Mouse (Mus musculus) urinary bladder, postnatal 10 days (tissue): Measurements from ENCODE around the gene Enpp1.

ENCODE experiments used
- DNase-seq: peaks from one replicate; pipeline ENCODE4 v3.0.0; 2022; ENCODE audit warnings: low spot score

Enpp1 gene

DNA sequence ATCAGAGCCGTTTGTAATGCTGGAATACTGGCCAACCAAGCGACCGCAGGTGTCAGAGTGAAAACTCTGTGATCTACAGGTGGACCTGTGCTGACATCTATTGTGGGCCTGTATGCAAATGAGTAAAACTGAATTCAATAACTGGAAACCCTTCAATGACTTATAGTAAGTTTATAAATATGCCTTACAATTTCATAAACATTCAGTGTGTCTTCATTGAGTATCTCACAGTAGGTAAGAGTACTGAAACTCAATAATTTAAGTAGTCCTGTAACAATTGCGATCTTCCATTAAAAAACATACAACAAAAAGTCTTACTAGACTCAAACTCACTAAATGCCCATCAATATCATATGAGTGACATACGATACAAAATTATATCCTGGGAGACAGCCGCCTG, 1.6 kb downstream of the Enpp1 start:
- no peak for DNase-seq

DNA sequence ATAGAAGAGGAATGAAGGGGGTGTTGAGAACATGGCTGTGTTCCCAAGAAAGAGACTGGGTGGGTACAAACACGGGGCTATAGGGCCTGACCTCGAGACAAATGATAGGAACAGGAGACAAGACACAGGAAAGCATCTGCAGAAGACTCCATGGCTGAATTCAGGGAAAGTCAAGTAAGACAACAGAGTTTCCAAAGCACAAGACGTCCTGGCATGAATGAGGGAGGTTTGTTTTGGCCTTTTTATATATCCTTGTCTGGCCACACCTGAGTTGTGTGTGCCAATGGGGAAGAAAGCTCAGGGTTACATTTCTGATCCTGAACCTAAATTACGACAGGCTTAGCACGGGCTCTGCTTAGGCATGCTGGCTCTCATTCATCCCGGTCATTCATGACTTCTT, 4.2 kb downstream of the Enpp1 start:
- DNase-seq, result no peak

DNA sequence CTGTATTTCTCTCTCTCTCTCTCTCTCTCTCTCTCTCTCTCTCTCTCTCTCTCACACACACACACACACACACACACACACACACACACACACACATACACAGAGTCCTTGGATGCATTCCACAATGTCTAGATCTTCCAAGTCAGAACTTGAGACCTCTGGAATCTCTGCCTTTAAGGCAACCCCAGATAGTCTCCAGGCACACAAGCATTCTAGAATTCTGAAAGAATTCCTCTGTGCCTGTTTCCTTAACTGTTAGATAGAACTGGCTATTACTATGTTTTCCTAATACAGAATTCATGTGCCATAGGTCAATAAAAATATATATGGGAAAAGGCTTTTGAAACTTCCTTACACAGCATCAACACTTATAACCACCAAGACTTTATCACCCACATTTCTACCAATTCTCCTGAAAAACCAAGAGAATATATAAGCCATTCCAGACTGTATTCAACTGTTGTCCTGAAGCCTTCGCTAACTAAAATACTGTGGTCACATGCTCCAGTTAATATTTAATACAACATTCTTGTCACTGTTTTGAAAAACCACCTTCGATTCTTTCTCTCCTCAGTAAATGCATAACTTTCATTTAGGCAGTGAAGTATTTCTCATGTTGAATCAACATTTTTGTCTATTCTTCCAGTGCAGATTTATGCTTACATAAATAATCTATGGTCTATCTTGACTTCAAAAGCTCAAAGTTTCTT, 5.4 kb downstream of the Enpp1 start:
- DNase-seq, result no peak

DNA sequence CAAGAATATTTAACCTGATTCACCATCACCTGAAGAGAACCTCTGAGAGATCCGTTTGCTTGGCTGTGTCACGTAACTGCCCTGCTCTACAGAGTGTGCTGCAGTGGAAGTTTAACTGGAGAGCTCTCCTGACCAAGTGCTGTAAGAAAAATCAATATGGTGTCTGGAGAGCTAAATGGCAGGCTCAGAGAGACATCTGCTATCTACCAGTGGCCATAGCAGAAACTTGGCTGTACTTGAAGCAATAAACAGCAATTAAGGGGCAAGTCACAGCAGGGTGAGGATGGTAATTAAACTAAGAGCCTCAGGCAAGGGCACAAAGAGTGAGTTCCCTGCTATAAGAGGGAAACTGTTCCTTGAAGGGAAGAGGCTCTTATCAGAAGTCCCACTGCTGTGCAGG, 9.3 kb downstream of the Enpp1 start:
- DNase-seq, result no peak

DNA sequence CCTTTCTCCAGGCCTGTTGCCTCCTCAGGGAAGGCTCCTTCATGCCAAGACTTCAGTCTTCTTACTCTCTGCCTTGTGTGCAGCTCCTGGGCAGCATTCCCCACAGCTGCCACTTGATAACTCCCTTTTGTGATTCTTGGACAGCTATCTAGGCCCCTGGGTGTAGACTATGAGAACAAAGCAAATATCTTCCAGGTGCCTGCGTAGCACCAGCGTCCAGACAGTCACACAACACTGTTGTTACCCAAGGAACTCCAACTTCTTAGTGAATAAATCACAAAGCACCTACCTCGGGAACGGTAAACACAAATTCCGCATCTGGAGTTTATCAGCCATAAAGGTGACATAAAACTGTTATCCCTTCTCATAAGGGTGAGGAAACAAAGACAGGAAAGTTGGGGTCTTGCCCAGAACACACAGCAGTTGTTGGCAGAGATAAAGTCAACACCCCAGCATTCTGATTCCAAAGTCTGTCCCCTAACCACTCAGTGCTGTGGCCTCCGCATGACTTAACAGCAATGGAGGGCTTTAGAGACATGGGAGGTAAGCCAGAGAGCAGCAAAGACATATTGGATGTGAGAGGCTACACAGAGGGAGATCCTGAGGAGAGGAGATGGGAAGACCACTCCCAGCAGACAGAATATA, 13.7 kb downstream of the Enpp1 start:
- DNase-seq, result no peak

DNA sequence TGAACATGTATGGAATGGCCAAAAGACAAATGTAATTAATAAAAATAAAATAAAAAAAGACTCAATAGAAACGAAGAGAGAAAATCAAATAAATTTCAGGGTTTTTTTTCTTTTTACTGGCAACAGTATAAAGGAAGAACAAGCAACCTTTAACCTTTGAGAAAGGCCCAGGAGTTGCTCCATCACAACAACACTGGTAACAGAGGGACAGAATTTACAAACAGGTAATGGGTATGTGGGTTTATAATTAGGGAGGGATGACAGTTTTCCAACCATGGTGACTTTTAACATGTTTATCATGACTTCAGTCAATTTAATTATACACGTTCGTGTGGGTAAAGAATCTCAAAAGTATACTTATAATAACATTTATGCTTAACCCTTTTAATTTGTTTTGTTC, 15.2 kb downstream of the Enpp1 start:
- no peak for DNase-seq

DNA sequence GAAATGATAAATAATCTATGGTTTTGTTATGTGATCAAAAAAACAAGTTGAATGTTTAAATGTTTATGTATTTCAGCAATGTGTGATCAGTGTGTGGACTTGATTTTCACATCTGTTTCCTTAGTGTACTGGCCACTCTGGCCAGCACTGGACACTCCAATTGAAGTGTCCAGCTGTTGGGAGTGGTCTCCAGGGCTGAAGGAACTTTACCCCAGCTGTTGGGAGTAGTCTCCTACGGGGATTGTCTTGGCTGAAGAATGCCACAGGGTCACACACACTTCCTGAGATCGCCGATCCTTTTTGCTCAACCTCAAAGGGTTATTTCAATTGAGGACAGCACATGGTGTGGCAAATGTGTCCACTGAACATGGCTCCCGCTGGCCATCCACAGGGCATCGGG, 16.2 kb downstream of the Enpp1 start:
- no peak for DNase-seq

DNA sequence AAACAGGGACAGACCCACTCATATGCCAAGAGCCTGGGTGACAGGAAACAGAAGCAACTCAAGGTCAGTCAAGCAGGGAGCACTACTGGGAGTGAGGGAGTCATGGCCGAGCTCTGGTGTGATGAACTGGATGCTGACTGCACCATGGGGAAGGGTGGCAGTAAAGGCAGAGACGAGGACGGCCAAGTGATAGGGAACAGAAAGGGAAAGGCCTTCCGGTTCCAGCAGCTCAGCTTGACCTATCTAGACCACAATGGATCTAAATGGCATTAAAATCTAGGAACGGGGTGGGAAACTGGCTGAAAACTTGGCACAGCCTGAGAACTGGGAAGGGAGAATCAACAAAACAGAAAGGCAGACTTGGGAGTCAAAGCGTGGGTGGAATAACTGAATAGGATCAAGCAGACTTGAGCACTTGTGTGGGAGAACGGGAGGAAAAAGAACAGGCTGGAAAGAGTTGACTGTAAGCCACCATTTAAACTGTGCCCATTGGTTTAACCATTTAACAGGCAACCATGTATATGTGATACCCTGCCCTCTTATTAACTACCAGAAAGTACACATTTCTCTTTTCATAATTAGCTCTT, 29.3 kb downstream of the Enpp1 start:
- no peak for DNase-seq

DNA sequence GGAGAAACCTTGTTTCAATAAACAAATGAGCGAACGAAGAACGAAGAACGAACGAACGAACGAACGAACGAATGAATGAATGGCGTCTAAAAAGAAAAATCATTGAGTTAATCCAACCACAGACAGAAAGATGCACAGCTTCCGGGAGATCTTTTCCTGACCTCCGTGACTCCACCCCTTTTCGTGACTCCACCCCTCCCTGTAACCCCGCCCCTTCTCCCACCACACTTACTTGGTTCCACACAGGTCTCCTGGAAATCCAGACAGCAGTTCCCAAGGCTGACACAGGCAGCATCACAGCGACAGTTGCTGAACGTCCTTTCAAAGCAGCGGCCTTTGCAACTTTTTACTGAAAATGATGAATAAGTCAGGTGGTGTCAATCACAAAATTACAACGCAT, 34.3 kb downstream of the Enpp1 start:
- no peak for DNase-seq

DNA sequence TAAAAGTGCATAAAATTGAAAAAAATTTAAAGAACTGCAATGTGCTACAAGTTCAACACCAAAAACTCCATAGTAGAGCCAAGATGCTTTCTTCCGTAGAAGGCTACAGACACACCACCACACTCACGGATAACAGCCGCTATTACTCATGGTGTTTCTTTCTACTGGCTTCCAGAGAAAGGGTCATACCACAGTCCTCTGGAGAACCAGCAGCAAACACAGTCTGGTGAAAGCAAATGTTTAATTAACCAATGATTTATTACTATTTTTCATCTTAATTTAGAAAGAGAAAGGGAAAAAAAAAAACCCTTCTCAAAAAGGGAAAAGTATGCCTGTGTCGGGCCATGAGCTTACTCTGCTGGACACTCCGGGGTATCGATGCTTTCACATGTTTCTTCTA, 37.7 kb downstream of the Enpp1 start:
- DNase-seq, result no peak

DNA sequence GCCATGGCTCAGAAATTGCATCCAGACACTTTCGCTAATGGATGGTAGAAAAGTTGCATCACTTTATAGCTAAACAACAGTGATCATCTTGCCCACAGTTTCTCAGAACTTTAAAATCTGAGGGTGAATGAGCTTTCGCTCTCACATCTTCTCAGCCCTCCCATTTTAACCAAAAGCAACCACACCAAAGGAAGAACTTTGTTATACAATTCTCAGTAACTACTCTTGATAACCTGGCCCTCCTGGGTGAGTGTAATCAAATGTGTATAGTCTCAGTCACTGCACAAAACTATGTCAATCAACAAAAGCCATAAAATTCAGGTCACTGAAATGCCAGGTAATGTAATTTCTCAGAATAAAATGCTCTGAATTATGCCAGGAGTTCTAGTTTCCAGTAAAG, 39.0 kb downstream of the Enpp1 start:
- no peak for DNase-seq

DNA sequence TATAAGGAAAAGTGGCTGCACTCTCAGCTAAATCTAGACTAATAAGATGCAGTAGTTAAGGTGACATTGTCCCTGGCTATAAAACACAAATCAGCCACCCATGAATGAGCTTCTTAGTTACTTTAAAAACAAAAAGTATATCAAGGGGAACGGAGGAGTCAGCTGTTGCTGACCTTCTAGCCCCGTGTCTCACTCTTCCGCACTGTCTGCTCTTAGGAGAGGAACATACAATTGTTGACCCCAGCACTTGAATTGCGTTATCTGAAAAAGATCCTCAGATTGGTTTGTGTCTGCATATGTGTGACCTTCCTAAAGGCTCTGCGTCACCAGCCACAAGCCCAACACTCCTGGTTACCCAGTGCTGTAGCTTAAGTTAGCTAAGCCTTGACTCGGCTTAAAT, 41.4 kb downstream of the Enpp1 start:
- no peak for DNase-seq

DNA sequence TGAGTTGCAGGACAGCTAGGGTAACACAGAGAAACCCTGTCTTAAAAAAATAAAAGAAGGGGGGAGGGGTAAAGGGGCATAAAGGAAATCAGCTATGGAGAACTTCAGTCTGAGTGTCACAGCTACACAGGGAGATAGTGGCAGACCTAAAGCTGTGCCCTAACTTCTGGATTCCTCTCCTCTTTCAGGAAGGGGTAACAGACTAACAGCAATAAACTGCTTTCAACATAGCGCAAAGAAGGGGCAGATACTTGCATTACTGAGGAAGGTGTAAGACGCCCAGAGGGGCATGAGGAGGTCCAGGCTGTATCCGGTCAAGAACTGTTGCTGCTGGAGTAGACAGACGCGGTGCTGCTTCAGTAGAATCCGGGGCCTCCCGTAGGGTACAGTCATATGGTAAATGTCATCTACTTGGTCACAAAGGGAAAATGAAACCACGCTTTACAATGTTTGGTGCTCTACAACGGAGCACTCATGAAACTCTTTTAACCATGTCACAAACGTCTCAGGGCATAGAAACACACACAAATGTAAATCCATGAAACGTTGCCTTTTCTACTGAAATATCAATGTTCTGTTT, 60.9 kb downstream of the Enpp1 start:
- no peak for DNase-seq

DNA sequence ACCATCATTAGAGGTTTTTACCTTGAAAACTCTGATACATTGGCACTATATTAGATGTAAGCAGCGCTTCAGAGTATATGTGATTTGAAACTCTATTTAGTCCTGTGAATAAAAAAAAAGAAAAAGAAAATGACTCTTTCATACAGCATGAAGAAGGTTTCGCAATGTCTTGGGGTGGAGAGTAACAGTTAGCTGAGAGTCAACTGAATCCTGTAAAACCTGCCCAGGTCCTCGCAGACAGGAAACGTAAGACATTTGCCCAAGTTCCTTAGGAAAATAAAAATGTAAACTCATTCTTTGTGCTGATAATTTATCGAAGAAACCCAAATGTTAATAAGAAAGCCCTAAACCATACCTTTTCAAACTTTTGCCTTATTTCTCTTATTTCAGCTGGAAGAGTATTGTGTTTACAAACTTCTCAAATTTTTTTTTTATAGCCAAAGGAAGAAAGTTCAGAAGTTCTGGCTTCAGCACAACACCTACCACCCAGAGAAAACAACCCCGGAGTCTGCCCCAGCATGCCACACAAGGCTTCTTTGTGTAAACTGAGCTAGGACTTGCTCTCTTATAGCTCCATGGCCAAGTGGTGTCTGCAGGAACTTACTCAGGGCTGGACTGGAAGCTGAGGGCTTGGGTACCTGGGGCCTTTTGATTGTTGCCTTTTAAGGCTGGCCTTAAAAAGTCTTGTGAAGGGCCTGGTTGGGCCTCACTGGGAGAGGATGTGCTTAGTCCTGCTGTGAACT, 63.8 kb downstream of the Enpp1 start:
- DNase-seq, result no peak

DNA sequence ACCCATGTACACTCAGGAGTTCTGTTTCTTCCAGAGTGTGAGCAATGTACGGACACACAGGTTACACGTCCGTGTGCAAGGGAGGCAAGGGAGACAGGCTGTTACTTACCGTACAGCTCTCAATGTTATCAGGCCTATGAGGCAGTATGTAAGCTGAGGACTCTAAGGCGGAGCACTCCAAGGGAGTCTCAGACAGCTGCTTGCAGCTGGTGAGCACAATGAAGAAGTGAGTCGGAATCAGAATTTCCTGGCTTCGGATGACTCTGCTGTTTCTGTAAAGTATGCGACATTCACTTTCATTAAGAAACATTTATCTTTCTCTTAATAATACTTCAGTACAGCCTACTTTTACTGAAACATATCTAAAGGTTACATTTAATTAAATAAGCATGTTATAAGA, 66.8 kb downstream of the Enpp1 start:
- DNase-seq, result no peak

DNA sequence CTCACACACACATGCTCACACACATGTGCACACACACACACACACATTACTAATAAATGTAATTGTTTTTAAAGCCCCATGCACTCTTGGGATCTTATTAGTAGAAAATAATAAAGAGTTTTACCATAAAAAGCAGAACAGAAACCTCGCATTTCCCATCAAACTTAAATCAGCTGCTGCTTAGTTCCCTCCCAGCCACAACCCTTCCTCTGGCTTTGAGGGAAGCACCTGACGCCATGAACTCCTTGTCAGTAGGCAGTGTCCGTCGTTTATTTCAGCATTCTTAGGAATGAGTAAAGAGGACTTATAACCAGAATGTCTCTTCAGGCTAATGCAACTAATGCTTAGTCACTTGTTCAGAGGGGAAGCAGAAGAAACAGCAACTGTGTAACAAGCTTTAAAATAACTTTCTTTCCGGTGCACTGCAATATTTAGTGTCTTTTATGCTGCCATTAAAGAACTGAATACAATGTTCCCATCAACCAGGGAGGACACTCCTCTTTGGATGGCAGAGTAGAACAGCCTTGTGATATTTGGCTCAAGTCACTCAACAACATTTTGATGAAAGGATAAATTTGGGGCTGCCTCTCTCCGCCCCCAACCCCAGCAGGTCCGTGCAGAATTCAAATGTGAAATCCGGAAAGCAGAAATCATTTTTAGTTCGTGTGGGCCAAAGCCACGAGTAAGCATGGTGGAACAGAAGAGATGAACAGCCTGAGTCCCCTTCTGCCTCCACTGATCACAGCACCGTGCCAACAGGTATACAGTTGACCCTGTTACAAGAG, 69.0 kb downstream of the Enpp1 start:
- DNase-seq, result no peak

DNA sequence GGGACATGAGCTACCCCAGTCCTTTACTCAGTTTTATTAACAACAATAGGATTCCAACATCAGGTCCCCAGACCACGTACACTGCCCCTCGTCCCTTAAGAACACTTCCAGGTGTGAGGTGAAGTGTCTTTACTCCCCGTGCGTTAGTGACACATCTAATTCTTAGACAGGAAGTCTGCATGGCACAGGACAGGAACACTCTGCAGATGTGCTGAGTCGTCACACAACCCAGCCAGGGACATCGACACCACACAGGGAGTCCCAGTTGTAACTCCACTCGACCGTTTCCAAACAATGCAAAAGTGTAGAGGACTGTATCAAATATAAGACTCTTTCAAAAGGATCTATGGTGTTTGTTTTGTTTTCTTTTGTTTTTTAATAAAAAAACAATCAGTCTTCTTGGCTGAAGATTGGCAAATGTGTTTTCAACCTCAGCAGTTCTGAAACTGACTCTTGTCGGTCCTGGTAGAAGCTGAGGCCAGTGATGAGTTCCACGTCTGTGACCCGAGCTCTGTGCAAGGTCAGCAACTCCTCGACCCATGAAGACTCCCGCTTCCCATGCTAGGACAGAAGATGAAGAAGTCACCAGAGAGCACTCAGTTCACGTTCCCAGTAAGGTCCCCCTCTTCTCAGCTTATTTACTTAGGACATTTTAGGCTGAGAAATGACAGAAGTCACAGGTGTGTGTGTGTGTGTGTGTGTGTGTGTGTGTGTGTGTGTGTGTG, 70.4 kb downstream of the Enpp1 start:
- DNase-seq, result no peak

DNA sequence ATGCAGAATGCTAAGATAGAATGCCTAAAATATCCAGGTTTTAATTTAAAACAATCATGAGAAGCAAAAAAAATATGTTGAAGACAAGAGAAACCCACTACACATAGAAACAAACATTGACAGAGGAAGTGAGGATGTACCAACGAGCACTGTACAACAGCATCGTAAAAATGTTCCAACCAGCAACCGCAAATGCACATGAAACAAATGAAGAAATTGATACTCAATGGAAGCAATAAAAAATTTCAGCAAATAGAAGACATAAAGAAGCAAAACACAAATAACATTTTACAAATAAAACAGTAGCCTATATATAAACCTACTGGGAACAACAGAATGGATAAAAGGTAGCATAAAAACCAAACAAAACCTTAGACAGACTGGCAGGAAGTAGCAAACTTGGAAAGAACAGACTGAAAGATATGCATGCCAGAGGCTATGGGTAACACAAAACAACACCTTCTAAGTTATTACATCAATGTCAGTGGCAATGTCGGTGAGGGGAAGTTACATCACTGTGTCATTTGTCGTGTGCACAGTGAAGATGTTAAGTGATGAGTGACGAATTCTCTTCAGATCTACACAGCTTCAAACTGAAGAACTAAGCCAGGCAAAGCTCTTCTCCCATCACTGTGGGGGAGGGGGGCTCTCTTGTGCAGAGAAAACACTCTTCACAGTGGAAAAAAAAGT, 71.6 kb downstream of the Enpp1 start:
- no peak for DNase-seq

DNA sequence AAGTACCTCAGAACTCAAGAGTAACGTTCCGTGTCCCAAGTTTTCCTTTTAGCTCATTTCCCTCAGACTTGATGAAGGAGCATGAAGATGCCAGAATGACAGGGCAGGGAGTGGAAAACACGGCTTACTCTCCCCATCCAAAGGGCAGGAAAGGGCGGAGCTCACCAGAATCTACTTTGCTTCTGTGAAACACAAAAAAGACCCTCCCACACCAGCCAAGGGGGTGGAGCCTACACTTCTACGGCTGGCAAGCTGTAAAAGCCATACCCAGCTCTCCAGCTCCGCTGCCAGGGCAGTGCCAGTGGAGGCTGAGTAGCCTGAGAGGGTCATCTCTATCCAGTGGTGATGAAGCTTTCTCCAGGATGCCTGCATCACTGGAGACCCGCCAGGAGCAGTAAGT, 72.4 kb downstream of the Enpp1 start:
- no peak for DNase-seq

DNA sequence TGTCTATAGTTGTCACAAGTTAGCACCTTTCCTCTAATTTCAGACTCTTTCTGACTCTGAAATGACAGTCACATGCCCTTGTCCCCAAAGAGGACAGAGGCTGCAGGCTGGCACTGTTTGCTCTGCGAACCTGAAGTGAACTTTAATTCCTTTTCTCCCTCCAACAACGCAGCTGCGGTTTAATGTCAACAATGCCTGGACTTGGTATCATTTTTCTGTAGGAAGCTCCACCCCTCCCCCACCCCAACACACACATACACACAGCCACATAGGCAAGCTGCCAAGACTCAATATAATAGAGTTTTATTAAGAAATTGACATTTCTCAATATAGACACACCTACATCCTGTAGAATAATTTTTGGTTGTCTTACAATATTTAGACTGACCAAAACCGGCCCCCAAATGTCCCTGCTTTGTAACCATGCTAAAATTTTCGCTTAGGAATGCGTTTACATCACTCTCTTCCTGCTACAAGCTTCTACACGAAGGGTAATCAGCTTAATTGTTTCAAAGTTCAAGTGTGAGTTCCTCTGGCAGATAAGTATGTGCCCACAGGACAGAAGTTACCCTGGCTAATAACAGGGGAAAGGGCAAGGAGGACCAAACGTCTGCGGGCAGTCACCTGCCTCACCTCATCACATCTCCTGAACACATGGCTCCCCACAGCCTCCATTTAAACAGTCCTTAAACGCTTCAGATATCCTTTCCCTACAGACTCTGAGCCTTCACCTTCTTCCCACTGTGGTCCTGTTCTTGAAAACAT, 73.5 kb downstream of the Enpp1 start:
- no peak for DNase-seq
